Mouse (Mus musculus) forelimb bud, embryonic 11.5 days (tissue): ENCODE results near the gene Dlgap4.

Experiments
- DNase-seq: peaks from one replicate; pipeline ENCODE4 v3.0.0-alpha.2; 2012; ENCODE audit warnings: low read depth, low spot score

Dlgap4 gene

DNA sequence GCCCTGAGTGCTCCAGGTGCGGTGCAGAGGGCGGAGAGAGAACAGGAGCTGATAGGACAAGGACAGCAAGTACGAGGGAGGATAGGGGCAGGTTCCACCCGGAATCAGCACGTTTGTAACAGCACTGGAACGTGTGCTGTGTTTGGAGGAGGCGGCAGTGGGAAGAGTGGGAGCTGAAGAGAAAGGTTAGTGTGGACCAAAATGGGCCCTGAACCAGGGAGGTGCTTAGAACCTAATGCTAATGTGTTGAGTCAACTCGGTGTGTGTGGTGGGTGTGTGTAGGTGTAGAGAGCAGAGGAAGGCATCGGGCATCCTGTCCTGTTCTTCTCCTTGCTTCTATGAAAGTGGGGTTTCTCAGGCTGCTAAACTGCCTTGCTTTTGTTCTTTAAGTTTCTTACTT, 127.8 kb downstream of the Dlgap4 start:
- no peak for DNase-seq

DNA sequence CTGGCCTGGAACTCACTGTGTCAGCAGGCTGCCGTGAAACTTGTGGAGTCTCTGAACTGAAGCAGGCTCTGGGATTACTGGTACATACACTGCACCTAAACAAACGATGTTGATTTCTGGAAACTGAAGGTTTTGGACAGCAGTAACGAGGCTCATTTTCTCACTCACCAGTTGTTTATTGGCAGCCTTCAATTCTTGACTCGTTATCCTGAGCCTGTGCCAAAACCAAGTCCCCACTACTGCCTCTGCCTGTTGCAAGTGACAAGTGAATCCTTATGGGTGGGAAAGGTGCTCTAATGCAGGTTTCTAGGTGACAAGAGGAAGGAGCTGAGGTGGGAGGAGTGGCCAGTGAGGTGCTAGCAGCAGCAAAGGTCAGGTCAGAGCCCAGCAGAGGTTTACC, 128.5 kb downstream of the Dlgap4 start:
- no peak for DNase-seq

- DNase-seq: no peak
Observed at GRCm38 (mm10) chr2:156743248-156743647, 129.7 kb downstream of the Dlgap4 start.

DNA sequence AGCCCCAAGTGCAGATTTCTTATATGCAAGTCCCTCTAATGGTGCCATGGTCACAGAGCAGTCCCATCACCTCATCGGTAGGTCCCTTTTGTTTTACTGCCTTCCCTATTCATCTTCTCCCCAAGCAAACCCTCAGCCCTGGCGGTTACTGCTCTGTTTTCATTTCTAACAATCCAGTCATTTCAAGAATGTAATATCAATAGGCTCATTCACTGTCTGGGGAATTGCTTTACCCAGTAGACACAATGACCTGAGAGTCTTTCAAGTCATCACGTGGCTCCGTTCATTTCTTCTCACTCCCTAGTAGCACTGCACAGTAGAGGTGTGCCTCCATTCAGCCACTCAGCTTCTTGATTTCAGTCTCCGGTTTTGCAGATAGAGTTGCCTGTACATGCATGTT, 130.9 kb downstream of the Dlgap4 start:
- DNase-seq: no peak

GRCm38 (mm10) chr2:156747315-156747714, 133.8 kb downstream of the Dlgap4 start:
- DNase-seq: no peak

GRCm38 (mm10) chr2:156749687-156750086, 136.2 kb downstream of the Dlgap4 start:
- no peak for DNase-seq

DNA sequence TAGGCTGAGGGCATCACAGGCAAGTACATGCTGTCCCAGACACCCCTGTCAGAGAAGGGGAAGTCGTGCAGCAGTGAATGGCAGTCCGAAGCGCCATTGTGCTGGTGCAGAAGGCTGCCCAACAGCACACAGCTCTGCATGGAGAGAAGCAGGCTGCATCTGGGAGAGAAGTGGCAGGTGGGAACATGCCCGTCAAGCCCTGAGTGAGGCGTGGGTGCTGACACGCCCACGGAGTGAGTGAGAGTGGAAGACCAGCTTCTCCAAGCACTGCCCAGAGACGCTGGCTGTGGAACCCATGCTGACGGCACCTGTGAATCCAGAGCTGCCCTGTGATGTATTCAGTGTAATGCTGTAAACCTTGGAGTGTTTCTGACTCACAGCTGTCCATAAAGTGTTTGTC, 143.4 kb downstream of the Dlgap4 start:
- DNase-seq: no peak

- DNase-seq: no peak
Observed at GRCm38 (mm10) chr2:156760843-156761505, 147.5 kb downstream of the Dlgap4 start.

DNA sequence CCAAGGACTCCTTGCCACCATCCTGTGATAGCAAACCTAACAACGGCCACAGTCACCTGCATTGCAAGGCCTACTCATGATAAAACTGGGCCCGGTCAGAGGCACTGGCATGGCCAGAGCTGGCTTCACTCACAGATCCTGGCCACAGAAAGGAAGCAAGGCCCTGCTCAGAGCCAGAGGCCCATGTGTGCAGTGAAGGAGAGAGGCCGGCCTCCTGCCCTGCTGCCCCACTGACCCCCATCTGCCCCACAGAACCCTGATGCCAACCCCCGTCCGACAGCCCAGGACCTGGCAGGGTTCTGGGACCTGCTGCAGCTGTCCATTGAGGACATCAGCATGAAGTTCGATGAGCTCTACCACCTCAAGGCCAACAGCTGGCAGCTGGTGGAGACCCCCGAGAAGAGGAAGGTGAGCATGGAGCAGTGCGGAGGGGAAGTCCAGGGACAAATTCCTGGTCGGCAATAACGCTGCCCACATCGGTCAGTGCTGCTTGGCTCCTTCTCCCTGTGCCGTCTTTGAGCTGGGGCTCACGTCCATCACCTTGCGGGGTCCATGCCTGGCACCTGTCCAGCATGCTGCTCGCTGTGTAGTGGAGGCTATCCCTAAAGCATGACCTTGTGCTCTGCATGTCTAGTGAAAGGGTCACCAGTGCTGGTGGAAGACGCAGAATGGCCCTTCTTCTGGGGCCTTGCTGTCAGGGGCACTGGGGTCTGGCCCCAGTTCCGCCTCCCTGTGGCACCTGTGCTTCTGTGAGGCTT, 148.2 kb downstream of the Dlgap4 start:
- DNase-seq: no peak

- no peak for DNase-seq
Observed at GRCm38 (mm10) chr2:156762499-156762898, 149.0 kb downstream of the Dlgap4 start.

DNA sequence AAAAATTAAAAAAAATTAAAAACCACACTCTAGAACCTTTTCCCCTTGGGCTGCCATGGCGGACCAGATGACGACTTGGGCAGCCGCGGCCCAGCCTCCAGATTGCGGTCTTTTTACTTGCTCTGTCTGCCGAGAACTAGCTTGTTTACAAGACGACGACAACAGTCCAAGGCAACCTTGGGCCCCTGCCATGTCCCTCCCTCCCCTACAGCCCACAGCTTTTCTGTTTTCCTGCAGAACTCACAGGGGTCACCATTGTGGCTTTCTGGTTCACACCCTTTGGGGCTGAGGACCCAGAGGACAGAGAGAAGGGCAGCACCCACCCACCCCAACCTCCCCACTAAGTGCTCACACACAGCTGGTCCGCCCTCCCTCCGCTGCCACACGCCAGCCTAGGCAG, 149.6 kb downstream of the Dlgap4 start:
- no peak for DNase-seq

GRCm38 (mm10) chr2:156764022-156764421, 150.5 kb downstream of the Dlgap4 start:
- DNase-seq: no peak

DNA sequence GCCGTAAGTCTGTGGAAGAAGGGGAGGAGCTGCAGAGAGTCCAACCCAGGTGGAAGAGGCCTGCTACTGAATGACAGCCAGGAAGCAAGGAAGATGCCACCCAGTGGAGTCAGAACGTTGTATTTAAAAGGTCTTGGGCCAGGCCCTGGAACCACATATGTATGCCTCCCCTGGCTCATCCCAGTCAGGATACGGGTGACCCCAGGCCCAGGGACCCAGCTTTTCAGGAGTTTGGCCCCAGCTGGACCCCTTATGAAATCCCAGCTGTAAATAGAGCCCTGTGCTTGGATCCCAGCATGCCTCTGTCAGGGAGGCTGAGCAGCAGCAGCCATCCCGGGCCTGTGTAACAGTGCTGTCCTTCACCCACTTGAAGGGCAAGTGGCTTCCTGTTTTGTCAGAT, 151.2 kb downstream of the Dlgap4 start:
- no peak for DNase-seq

DNA sequence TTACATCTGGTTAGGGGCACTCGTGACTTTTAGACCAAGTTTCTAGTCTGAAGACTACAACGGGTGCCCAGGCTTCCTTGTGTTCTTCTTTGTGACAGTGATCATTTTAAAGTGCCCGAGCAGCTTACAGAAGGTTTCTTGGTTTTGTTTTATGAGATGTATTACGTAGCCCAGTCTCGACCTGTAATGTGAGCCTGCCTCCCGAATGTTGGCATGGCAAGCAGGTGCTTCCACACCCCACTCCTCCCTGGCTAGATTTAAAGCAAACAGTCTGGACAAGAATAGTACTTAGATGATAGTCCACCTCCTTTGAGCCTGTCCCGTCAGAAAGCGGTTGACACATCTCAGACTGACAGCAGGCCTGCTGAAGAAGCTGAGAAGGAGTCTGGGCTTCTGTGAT, 152.1 kb downstream of the Dlgap4 start:
- DNase-seq: no peak

DNA sequence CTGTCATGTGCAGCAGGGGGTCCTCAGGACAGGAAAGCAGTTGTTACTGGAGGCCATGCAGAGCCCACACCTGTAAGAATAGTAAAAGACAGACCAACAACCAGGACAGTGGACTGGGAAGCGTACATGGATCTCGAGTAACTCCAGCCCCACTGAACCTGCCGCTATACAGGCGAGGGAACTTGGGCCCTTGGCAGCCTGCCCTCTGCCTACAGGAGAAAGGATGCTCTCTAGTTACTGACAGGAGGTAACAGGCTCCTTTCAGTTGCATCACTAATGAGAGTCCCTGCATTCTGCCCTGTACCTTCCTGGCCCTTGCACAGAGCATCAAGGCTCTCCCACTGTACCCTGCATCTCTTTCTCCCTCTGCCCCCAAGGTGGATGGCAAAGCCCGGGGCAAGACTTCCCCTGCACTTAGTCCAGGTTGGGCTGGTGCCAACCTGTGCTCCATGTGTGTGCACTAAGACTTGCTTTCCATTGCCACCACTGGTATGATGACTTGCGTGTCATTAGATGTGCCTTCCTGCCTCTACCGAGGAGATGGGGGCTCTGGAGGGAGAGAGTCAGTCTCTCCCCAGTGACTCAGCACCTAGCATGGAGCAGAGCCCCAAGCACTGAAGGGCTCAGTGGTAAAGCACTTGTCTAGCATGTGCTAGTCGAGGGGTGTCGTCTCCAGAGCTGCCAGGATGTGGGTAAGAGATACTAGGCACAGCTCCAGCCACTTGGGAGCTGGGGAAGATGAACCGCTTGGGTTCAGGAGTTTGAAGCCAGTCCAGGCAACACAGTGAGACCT, 152.9 kb downstream of the Dlgap4 start:
- no peak for DNase-seq

DNA sequence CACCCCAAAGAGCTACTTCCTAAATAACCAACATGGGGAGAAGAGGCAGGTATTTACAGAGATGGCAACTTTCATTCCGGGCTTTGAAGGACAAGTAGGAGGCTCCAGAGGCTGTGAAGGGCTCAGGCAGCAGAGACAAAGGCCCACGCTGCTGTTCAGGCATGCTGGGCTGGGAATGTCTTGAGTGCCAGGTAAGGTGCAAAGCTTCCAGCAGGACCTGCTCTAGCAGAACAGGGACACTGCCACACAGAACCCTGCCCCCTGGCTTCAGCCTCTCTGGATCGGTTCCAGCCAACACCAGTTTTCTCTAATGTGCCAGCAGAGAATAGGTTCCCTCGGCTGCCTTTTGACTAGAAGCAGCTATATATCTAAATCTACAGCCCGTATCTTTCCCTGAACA, 153.6 kb downstream of the Dlgap4 start:
- no peak for DNase-seq

DNA sequence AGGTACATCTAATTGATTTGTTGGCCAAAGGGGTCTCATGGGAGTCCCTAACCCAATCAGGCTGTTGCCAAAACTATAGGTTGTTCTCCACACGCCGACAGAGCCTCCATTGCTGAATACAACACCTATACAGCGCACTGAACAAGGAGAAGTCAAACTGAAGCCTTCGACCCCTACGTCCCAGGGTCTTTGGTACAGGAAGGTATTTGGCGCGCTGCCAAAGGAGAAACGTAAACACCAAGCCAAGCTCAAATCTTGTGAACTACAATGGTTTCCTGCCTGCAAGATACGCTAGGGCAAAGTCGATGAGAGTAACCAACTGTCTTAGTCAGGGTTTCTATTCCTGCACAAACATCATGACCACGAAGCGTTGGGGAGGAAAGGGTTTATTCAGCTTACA, 155.8 kb downstream of the Dlgap4 start:
- no peak for DNase-seq

DNA sequence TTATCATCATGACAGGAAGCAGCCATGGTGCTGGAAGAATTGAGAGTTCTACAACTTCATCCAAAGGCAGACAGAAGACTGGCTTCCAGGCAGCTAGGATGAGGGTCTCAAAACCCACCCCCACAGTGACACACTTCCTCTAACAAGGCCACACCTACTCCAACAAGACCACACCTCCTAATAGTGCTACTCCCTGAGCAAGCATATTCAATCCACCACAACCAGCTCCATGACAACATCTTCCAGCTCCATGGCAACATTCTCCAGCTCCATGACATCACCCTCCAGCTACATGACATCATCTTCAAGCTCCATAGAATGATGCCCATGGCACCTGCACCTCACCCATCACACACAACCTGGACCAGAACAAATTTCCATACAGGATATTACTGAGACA, 160.0 kb downstream of the Dlgap4 start:
- DNase-seq: no peak

DNA sequence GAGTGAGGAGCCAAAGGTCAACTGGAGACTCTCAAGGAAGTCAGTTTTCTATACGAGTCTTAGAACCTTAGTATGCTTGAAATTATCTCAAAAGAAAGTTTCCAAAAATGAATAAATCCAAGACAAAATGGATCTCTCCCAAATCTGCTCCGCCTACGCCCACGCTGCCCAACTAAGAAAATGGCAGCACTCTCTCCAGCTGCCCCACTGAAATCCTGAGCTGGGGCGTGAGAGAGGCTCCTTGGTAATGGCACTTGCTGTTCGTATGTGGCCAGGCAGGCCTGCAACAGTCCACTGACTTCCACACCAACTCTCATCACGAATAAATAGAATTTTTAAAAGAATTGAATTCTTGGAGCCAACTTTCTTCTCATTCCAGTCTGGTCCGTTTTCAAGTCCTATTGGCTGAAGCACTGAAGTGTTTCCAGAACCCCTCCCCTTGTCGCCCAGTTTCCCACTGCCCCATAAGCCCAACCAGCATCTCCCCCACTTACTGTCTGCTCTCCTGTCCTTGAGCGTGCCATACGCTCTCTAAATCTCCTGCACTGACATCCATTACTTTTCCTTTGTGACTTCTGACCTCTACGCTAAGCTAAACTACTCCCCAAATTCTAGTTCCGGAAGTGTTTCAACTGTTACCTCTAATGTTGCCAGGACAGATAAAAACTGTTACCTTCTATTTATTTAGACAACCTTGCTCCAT, 160.7 kb downstream of the Dlgap4 start:
- DNase-seq: no peak

DNA sequence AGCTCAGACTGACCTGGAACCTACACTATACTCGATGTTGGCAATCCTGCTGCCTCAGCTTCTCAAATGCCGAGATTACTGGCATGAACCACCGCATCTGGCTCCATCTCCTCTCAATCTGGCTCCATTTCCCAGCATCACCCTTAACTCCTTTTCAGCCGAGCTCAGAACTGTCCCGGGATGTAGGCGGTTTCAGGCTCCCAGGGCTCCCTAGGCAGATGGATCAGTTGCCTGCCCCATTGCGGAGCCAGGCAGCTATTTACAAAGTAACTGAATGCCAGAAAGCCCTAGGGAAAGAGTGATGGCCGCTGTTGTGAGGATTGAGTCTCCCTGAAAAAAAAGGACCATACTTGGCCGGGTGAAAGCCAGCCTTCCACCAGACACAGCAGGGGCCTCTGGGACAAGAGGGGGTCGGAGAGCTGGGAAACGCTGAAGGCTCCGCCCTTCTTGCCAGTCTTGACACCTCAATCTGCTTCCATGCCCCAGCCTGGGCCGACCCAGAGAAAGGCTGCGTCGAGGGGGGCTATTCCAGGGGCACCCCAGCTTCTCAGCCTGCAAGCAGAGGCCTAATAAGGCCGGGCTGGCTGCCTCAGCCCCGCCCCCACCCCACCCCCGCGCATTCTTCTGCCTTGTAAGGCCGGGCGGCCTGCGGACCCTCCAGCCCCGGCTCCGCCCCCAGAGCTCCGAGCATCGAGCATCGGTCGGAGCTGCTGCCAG, 161.4 kb downstream of the Dlgap4 start, which contains the start of gene Myl9:
TSS of gene Myl9 (plus strand) at position 683 of the 717 bp plus-strand sequence.
- DNase-seq: peak; percentile 75
